Mouse (Mus musculus) neural tube, embryonic 13.5 days (tissue): Measurements from ENCODE around the gene Celsr1. TPM values are rescaled to one million over a fixed set of nuclear protein-coding genes. Genes with fewer than 3 reads are reported as not detected.
A peak's percentile ranks its signal among the peaks of the same experiment; 100 is the strongest.

ENCODE experiments used
- ATAC-seq: fragments of 200-750 bp; cut with Nextera tagmentation; 2 replicates; pipeline ENCODE4 v1.8.0; 2017; ENCODE audit warnings: low read depth, mild to moderate bottlenecking, moderate TSS enrichment, moderate library complexity
- H3K27ac ChIP-seq: fragments of 300-500 bp; sonication (generic); replicated peaks from 2 replicates; pipeline ENCODE4 v1.5.1; 2015; ENCODE audit warnings: moderate library complexity, mild to moderate bottlenecking, inconsistent platforms
- H3K27me3 ChIP-seq: fragments of 300-500 bp; sonication (generic); 2 replicates; pipeline ENCODE4 v1.6.1; 2015; ENCODE audit warnings: mild to moderate bottlenecking, inconsistent platforms
- H3K36me3 ChIP-seq: fragments of 300-500 bp; sonication (generic); 2 replicates; pipeline ENCODE4 v1.6.1; 2015; ENCODE audit warnings: mild to moderate bottlenecking, inconsistent platforms
- H3K4me1 ChIP-seq: fragments of 300-500 bp; sonication (generic); replicated peaks from 2 replicates; pipeline ENCODE4 v1.6.1; 2015; ENCODE audit warnings: inconsistent platforms
- H3K4me2 ChIP-seq: fragments of 300-500 bp; sonication (generic); 2 replicates; pipeline ENCODE4 v1.6.1; 2015; ENCODE audit warnings: inconsistent platforms, mild to moderate bottlenecking, moderate library complexity
- H3K4me3 ChIP-seq: fragments of 300-500 bp; sonication (generic); 2 replicates; pipeline ENCODE4 v1.5.1; 2015; ENCODE audit warnings: mild to moderate bottlenecking, inconsistent platforms
- H3K9ac ChIP-seq: fragments of 300-500 bp; sonication (generic); 2 replicates; pipeline ENCODE4 v1.6.1; 2015; ENCODE audit warnings: moderate library complexity, mild to moderate bottlenecking, inconsistent platforms
- H3K9me3 ChIP-seq: fragments of 300-500 bp; sonication (generic); 2 replicates; pipeline ENCODE4 v1.6.1; 2016; ENCODE audit warnings: inconsistent platforms
- whole genome bisulfite sequencing: fragments of 180-500 bp; shearing (Covaris S2); methylation state at CpG from one replicate; pipeline ENCODE4 v1.1.7; 2015; 5-methylcytosine and 5-hydroxymethylcytosine counted together
- polyA plus RNA-seq: library from polyadenylated mRNA; unstranded; fragments of >200 nt; fragmentation: Nextera tagmentation; extraction: Ambion mirVana; gene quantifications from 2 replicates; pipeline ENCODE4 v1.2.1, GENCODE M21; 2015

The Celsr1 gene
- polyA plus RNA-seq, 1 experiment from 2014 or later, result 1.8 TPM

DNA sequence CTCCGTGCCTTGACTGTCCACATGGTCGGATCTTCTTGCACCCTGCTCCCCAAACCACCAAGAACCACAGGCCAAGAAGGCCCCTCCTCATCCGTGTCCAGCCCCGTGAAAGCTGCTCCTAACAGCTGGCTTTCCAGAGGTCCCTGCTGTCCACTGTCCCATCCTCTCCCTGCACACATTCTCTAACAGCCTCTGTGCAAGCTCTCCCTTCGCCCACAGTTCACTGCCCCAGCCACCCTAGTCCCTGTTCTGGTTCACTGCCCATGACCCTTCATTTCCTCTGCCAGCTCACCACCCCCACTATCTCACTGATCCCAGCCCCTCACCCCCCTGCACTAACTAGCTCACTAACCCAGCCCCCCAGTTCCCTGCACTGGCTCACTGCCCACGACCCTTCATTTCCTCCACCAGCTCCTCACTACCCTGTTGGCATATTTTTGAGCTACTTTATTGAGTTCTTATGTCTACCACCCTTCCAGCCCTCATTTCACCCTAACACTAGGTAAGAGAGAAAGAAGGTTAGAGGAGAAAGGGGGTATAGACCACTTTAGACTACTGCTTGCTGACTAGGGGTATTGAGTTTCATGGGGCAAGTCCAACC, 18.4 kb upstream of the Celsr1 start:
- Histone ChIP-seq H3K4me2 (no peak overlapping the region), H3K27ac (no peak overlapping the region), H3K9ac (no peak overlapping the region), H3K9me3 (no peaks in the 10 kb centered on the region), H3K36me3 (no peaks in the 10 kb centered on the region), H3K4me1 (peaks cover under 1% of the 10 kb centered on the region; the same call in 1 of the 2 replicates), H3K27me3 (no peaks in the 10 kb centered on the region), H3K4me3 (no peak overlapping the region)
- no peak for ATAC-seq
- 63% methylated on average over 6 of the region's 6 CpGs for WGBS

DNA sequence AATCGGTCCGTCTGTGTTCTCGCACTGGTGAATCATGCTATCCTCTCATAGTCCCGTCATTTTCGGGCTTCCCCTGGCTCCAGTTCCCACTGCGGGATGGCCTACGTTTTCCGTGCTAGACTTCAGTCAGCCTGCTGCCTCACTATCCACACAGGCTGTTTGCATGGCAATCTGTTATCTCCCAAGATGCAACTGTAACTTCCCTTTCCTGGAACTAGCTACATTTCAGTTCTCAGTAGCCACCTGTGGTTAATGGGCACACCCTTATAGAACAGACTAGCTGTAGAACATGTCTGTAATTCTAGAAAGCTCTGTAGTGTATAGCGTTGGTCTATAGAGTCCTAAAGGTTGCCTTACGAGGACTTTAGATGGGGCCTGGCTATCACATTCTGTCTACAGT, 17.6 kb upstream of the Celsr1 start:
- Histone ChIP-seq H3K27ac (no peak overlapping the region), H3K9ac (no peak overlapping the region), H3K4me3 (no peak overlapping the region), H3K36me3 (no peaks in the 10 kb centered on the region), H3K4me2 (no peak overlapping the region), H3K9me3 (no peaks in the 10 kb centered on the region), H3K4me1 (no peaks in the 10 kb centered on the region), H3K27me3 (no peaks in the 10 kb centered on the region)
- no peak for ATAC-seq
- 89% methylated on average over 10 of the region's 10 CpGs for WGBS

DNA sequence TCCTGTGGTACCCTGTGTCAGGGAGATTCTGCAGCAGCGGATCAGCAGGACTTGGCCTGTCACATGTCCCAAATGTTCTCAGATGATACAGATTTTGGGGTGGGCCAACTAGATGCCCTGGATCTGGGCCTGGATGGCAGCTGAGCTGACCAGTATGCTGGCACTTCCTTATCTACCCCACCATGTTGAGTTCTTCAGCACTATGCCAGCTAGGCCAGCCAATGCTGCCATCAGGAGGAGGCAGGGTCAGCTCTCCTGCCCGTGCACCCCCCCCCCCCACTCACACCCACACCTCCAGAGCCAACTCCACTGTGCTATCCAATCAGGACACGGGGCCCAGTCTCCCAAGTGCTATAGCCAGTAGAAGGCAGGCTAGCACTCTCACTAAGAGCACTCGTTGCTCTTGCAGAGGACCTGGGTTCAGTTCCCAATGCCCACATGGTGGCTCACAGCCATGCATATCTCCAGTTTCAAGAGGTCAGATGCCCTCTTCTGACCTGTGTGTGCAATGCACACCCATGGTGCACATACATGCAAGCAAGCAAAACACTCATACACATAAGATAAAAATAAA, 16.7 kb upstream of the Celsr1 start:
- no peaks in the 10 kb centered on the region for H3K4me1 ChIP-seq
- no peak overlapping the region for H3K4me3 ChIP-seq
- no peaks in the 10 kb centered on the region for H3K36me3 ChIP-seq
- H3K27me3 ChIP-seq, result no peaks in the 10 kb centered on the region
- WGBS, result 81% methylated on average over 4 of the region's 4 CpGs
- H3K9ac ChIP-seq, result no peak overlapping the region
- H3K9me3 ChIP-seq, result no peaks in the 10 kb centered on the region
- H3K27ac ChIP-seq, result no peak overlapping the region
- no peak for ATAC-seq
- no peak overlapping the region for H3K4me2 ChIP-seq

DNA sequence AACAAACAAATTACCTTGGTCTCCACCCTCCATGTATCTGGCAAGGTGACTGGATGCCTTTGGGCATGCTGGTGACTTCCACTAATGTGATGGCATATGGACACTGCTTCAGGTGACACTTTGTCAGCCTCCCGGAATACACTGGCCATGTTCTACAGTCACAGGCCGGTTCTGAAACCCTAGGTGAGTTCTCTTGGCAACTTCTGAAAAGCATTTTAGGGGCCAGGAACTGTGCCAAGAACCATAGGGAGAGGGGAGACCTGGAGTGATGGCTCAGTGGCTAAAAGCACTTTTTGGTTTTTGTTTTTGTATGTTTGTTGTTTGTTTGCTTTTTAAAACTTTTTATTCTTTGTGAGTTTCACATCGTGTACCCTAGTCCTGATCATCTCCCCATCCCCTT, 15.9 kb upstream of the Celsr1 start:
- no peak overlapping the region for H3K4me3 ChIP-seq
- no peaks in the 10 kb centered on the region for H3K9me3 ChIP-seq
- no peak overlapping the region for H3K4me2 ChIP-seq
- H3K4me1 ChIP-seq, result no peaks in the 10 kb centered on the region
- ATAC-seq, result no peak
- no peak overlapping the region for H3K9ac ChIP-seq
- 77% methylated on average over 3 of the region's 3 CpGs for WGBS
- no peaks in the 10 kb centered on the region for H3K27me3 ChIP-seq
- no peaks in the 10 kb centered on the region for H3K36me3 ChIP-seq
- no peak overlapping the region for H3K27ac ChIP-seq

DNA sequence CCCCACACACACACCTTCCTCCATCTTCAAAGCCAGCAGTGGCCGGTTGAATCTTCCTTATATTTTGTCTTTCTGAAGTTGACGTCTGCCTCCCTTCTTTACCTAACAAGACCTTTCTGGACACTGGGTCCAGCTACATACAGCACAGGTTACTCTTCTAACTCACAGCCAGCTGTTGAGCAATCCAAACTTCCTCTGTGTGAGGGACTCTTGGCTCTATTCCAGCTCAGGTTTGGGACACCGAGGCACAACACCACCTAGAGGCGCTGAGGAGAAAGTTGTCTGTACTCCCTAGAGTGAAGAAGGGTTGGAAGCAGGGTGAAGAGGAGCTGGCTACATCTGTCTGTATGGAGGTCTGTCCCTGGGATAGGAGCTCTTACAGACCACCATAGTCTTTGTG, 8.8 kb upstream of the Celsr1 start:
- 45% methylated on average over 4 of the region's 4 CpGs for WGBS
- peaks cover 16% of the 10 kb centered on the region; the same call in 1 of the 2 replicates for H3K27me3 ChIP-seq
- no peak overlapping the region for H3K9ac ChIP-seq
- H3K9me3 ChIP-seq, result no peaks in the 10 kb centered on the region
- no peak overlapping the region for H3K27ac ChIP-seq
- no peaks in the 10 kb centered on the region for H3K36me3 ChIP-seq
- no peak overlapping the region for H3K4me2 ChIP-seq
- H3K4me3 ChIP-seq, result no peak overlapping the region
- H3K4me1 ChIP-seq, result 0 out of 2 replicates have a peak, but pooled peaks cover 4% of the 10 kb centered on the region
- ATAC-seq, result no peak

DNA sequence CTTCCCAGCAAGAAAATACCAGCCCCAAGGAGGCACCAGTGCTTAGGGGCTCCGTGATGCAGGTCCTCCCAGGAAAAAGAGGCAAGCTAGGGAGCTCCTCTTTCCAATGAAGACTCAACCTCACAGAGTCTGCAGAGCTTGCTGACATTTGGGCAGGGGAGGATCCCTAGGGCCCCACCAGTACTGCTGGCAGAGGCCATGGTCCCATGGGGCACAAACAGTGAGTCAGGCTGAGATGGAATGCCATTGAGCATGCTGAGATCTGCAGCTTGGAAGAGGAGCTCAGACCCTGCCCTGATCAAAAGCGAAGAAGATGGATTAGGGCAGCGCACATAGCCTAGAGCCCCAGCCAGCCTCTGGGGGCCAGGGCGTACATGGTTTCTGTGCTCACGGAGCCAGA, 7.8 kb upstream of the Celsr1 start:
- Histone ChIP-seq H3K4me1 (0 out of 2 replicates have a peak, but pooled peaks cover 4% of the 10 kb centered on the region), H3K36me3 (no peaks in the 10 kb centered on the region), H3K4me3 (no peak overlapping the region), H3K9me3 (no peaks in the 10 kb centered on the region), H3K9ac (no peak overlapping the region), H3K27ac (no peak overlapping the region), H3K4me2 (no peak overlapping the region), H3K27me3 (peaks cover 16% of the 10 kb centered on the region; the same call in 1 of the 2 replicates)
- no peak for ATAC-seq
- 78% methylated on average over 5 of the region's 5 CpGs for WGBS

DNA sequence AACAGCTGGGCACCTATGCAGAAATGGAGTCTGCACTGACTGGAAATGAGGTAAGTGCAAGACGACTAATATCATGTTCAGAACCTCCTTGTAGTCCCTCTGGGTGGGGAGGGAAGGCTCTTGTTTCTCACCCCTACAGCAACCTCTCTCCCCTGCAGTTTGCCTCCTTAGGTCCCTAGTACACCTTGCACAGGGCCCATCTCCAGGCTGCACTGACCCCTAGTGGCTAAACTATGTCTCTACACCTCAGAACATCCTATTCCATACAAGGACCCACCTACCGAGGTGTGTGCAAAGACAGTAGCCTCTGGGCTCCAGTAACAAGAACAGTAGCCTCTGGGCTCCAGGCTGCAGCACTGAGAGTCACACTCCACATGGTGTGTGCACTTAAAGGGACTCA, 5.2 kb upstream of the Celsr1 start:
- H3K4me3 ChIP-seq, result no peak overlapping the region
- no peak overlapping the region for H3K27ac ChIP-seq
- peaks cover 17% of the 10 kb centered on the region for H3K4me1 ChIP-seq
- no peaks in the 10 kb centered on the region for H3K36me3 ChIP-seq
- WGBS, result 2% methylated on average over 2 of the region's 2 CpGs
- H3K9me3 ChIP-seq, result no peaks in the 10 kb centered on the region
- H3K4me2 ChIP-seq, result no peak overlapping the region
- peak overlapping the region; percentile 34; the same call in 1 of the 2 replicates for H3K9ac ChIP-seq
- H3K27me3 ChIP-seq, result peaks cover 31% of the 10 kb centered on the region
- peak; percentile 81 for ATAC-seq

DNA sequence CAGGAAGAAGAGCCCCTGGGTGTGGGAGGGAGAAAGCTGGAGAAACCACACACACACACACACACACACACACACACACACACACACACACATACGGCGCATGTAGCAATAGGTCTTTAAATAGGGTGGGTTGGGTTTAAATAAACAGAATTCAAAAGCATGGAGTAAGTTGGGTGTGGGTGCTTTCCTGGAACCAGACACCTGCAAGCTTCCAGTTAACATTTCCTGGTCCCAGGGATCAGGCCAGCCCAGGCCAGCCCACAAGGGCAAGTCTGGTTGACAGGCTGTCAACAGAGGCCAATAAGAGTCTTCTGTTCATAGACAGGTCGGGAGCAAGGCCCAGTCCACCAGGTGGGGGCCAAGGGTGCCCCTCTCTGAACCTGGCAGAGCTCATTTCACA, 2.3 kb upstream of the Celsr1 start:
- peaks cover 4% of the 10 kb centered on the region; the same call in 1 of the 2 replicates for H3K9me3 ChIP-seq
- no peak overlapping the region for H3K27ac ChIP-seq
- no peak overlapping the region for H3K4me2 ChIP-seq
- no peak for ATAC-seq
- peaks cover 45% of the 10 kb centered on the region for H3K27me3 ChIP-seq
- 83% methylated on average over 3 of the region's 3 CpGs for WGBS
- no peak overlapping the region for H3K9ac ChIP-seq
- H3K4me1 ChIP-seq, result peaks cover 28% of the 10 kb centered on the region
- H3K4me3 ChIP-seq, result no peak overlapping the region
- H3K36me3 ChIP-seq, result peaks cover 6% of the 10 kb centered on the region

DNA sequence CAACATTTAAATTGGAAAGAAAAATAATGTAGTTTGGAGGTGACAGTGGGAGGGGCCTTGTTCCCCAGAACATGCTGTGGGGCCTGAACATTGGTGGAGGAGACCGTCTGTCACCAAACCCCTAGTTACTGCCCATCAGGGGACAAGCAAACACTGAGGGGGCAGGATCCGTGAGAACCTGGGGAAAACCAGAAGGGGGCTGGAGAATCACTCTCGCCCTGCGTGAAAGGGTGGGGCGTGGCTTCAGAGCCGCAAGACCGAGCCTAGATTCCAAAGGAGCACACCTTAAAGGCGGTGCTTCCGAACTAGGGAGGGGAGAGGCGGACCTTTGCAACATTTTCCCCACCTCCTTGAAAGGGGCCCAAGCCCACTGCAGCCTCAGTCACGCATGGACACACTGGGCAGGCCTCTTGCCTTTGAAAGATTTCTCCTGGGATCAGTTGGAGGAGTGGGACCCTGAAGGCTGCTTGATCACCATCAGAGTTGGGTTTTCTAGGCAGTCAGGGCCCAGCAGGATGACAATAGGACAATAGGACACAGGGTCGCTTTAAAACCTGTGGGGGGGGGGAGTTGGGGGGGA, 1.3 kb upstream of the Celsr1 start:
- peaks cover 9% of the 10 kb centered on the region; the same call in 1 of the 2 replicates for H3K9me3 ChIP-seq
- peak overlapping the region; percentile 65; the same call in 1 of the 2 replicates for H3K9ac ChIP-seq
- WGBS, result 8% methylated on average over 12 of the region's 12 CpGs
- H3K4me1 ChIP-seq, result peaks cover 33% of the 10 kb centered on the region
- H3K4me2 ChIP-seq, result peak overlapping the region; percentile 84
- ATAC-seq, result no peak
- peaks cover 45% of the 10 kb centered on the region for H3K27me3 ChIP-seq
- H3K4me3 ChIP-seq, result peak overlapping the region; percentile 46
- peaks cover 16% of the 10 kb centered on the region for H3K36me3 ChIP-seq
- H3K27ac ChIP-seq, result no peak overlapping the region

DNA sequence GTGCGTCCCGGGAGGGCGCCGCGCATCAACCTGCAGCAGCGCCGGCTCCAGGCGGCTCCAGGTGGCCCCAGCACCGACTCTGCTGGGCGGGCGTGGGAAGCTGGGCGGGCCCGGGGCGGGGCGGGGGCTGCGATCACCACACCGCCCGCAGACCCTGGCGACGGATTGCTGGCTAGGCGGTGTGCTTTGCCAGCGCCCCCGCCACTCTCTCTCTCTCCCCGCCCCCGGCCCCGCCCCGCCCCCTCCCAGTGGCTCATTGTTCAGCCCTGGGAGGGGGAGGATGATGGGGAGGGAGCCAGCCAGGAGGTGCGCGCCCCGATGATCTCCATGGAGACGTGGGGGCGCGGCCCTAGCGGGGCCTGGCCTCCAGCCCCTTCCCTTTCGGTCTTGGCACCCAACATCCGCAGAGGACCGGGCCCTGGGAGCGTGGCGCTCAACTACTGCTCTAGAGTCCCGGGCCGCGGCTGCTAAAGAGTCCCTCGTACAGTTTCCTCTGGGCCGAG, 495 bp upstream of the Celsr1 start:
- H3K4me2 ChIP-seq, result peak overlapping the region; percentile 84
- WGBS, result under 1% methylated on average over 33 of the region's 44 CpGs
- H3K9ac ChIP-seq, result peak overlapping the region; percentile 65
- peak overlapping the region; percentile 46 for H3K4me3 ChIP-seq
- peaks cover 9% of the 10 kb centered on the region; the same call in 1 of the 2 replicates for H3K9me3 ChIP-seq
- H3K27ac ChIP-seq, result 0 out of 2 replicates have a peak overlapping the region, but pooled peaks have one; percentile 42
- H3K4me1 ChIP-seq, result peaks cover 41% of the 10 kb centered on the region
- peaks cover 37% of the 10 kb centered on the region for H3K27me3 ChIP-seq
- H3K36me3 ChIP-seq, result peaks cover 16% of the 10 kb centered on the region
- peak; percentile 78 for ATAC-seq

DNA sequence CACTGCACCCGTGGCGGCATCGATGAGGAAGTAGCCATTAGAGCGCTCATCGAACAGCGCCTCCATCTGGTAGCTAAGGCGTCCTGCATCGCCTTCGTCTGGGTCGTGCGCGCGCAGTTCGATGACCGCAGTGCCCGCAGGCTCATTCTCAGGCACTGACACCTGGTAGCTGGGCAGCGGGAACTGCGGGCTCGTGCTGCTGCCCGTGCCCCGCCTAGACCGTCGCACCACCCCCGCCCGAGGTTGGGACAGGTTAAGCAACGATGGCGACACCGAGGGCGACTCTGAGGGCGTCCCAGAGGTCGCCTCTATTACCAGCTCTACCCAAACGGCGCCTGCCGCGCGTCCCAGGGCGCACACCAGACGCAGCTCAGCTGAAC, 776 bp downstream of the Celsr1 start:
- peak overlapping the region; percentile 65 for H3K9ac ChIP-seq
- H3K4me2 ChIP-seq, result peak overlapping the region; percentile 84
- peak overlapping the region; percentile 46 for H3K4me3 ChIP-seq
- H3K36me3 ChIP-seq, result peaks cover 16% of the 10 kb centered on the region
- 1% methylated on average over 38 of the region's 38 CpGs for WGBS
- H3K27ac ChIP-seq, result 0 out of 2 replicates have a peak overlapping the region, but pooled peaks have one; percentile 42
- ATAC-seq, result 0 out of 2 replicates have a peak, but pooled peaks have one; percentile 9
- H3K27me3 ChIP-seq, result peaks cover 36% of the 10 kb centered on the region
- peaks cover 54% of the 10 kb centered on the region for H3K4me1 ChIP-seq
- peaks cover 9% of the 10 kb centered on the region; the same call in 1 of the 2 replicates for H3K9me3 ChIP-seq

DNA sequence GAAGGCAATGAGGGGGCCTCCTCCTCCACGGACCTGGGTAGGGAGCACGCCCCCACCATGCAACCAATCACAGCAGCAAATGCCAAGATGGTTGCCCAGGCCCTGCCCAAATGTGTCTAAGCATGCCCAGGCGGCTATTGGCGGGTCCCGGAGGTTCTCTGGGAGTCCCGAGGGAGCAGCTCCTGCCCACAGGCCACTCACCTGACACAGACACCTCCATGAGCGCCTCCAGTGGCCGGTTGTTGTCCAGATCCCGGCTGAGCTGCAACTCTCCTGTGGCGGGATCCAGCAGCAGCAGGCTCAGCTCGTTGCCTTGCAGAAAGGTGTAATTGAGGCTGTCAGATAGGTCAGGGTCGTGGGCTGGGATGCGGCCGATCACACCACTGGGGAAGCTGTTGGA, 3.6 kb downstream of the Celsr1 start:
- ATAC-seq, result no peak
- Histone ChIP-seq H3K36me3 (peaks cover 16% of the 10 kb centered on the region), H3K27ac (no peak overlapping the region), H3K4me2 (peak overlapping the region; percentile 47), H3K4me3 (peak overlapping the region; percentile 21), H3K9ac (no peak overlapping the region), H3K27me3 (peaks cover 33% of the 10 kb centered on the region), H3K4me1 (peaks cover 53% of the 10 kb centered on the region), H3K9me3 (peaks cover 9% of the 10 kb centered on the region; the same call in 1 of the 2 replicates)
- 69% methylated on average over 14 of the region's 14 CpGs for WGBS
